Mouse (Mus musculus) small intestine, adult 2 months (tissue): ENCODE measurements around the gene Mlx.

Experiments
- CTCF ChIP-seq: fragments of 200-500 bp; IDR thresholded peaks from 2 replicates; pipeline ENCODE4 v1.5.1; 2012; ENCODE audit warnings: low read depth, mild to moderate bottlenecking, control low read depth, inconsistent platforms, low read length, moderate library complexity, mixed read lengths; ENCODE audit not compliant: insufficient replicate concordance, insufficient read length; ENCODE audit errors: extremely low read depth
- POLR2A ChIP-seq: fragments of 200-500 bp; IDR thresholded peaks from 2 replicates; pipeline ENCODE4 v1.6.1; 2012; ENCODE audit warnings: low read depth, mild to moderate bottlenecking, control low read depth, inconsistent platforms, low read length, moderate library complexity

DNA sequence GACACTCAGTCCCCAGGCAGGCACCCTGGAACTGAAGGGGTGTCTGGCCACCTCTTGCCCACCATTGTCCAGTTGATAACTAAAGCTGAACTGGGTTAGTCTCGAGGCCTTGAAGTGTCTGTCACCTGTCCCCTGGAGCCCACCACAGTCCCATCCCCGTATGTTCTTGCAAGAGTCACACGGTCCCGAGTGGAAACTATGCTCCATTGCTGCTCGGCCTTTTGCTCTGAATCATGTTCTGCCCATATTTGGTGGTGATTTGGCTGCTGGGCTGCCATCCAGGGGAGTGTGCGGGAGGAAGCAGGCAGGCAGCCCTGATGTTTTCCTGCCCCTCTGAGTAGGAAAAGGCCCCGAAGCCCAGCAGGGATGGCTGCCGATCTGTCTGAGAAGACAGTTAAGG lies 27.0 kb upstream of the Mlx start:
- TF ChIP-seq CTCF, result no peak
- TF ChIP-seq POLR2A, result no peak
